ENCODE assay signal across 14 mouse cellular contexts in the genomic region with DNA sequence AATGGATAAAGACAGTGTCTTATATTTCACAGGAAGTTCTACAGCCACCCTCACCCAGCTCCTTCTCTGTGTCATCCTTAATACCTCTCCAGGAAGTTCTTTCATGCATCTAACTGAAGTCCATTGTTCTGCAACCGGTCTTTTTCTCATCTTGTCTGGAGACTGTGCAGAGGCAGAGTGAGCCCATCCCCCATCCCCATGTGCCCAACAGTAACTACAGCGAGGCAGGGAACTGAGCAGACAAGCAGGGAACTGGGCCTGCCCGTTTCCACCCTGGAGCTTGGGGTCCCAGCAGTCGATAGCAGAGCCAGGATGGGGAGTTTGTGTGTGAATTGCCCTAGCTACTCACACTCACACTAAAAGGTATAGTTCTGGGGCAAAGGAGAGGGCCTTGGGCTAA. TPM values are rescaled to one million over a fixed set of nuclear protein-coding genes. Genes with fewer than 3 reads are reported as not detected.
DNase-seq lines count a peak whose midpoint lies in the region; ATAC-seq and TF ChIP-seq lines count a peak whose summit lies in the region.
"Had no signal": no experiment of that assay in that cellular context is flagged by ENCODE, and none has a peak within 500 bp of the region (broad histone marks: within the 10 kb centered on the region; RNA-seq: fewer than 3 reads in every experiment).

No protein-coding gene starts in this region.

- H3K4me2 ChIP-seq in heart, embryonic 11.5 days: no peak overlapping the region
- H3K4me2 ChIP-seq in lung, embryonic 14.5 days: no peak overlapping the region

- WGBS in heart, embryonic 11.5 days (ENCODE audit: insufficient replicate concordance): 32% methylated on average over 4 of the region's 4 CpGs
- 36% methylated on average over 4 of the region's 4 CpGs for WGBS in lung, embryonic 14.5 days
- WGBS in embryonic facial prominence, embryonic 10.5 days: 18% methylated on average over 4 of the region's 4 CpGs

- TF ChIP-seq CTCF in lung, embryonic 14.5 days (IDR thresholded peaks at IDR 0.05; ENCODE audit: low read depth): no peak

- no peaks in the 10 kb centered on the region for H3K9me3 ChIP-seq in heart, embryonic 11.5 days (replicated peaks; ENCODE audit: control insufficient read depth, low read length)
- no peaks in the 10 kb centered on the region for H3K9me3 ChIP-seq in lung, embryonic 14.5 days (ENCODE audit: low read depth, low read length)
- H3K9me3 ChIP-seq in embryonic facial prominence, embryonic 10.5 days: no peaks in the 10 kb centered on the region

- H3K4me1 ChIP-seq in heart, embryonic 11.5 days (ENCODE audit: control insufficient read depth, insufficient read depth, low read length): peaks cover 52% of the 10 kb centered on the region
- H3K4me1 ChIP-seq in lung, embryonic 14.5 days (ENCODE audit: insufficient read depth): 0 out of 2 replicates have a peak, but pooled peaks cover 3% of the 10 kb centered on the region
- peaks cover 84% of the 10 kb centered on the region for H3K4me1 ChIP-seq in embryonic facial prominence, embryonic 10.5 days

- no peak for ATAC-seq in heart, embryonic 11.5 days (replicated peaks; ENCODE audit: insufficient number of reproducible peaks, low FRiP score, low TSS enrichment)
- ATAC-seq in lung, embryonic 14.5 days (ENCODE audit: insufficient read depth): no peak

- DNase-seq in heart, postnatal 4 days: no peak
- DNase-seq in lung, embryonic 14.5 days: peak; percentile 38
- DNase-seq in lung, postnatal 4 days: no peak
- peak; percentile 53 for DNase-seq in brain, adult 2 months (ENCODE audit: low read depth, low spot score)
- peak; percentile 50 for DNase-seq in embryonic facial prominence, embryonic 10.5 days (ENCODE audit: low spot score)
- DNase-seq in ovary, adult 18-20 months (ENCODE audit: low spot score): no peak
- DNase-seq: adrenal gland, postnatal 10 days; cerebellum, postnatal 36 days; right cerebral cortex, adult 18-20 months had no signal

- H3K27me3 ChIP-seq in heart, embryonic 11.5 days (ENCODE audit: control insufficient read depth, insufficient read depth, low read length): no peaks in the 10 kb centered on the region
- no peaks in the 10 kb centered on the region for H3K27me3 ChIP-seq in lung, embryonic 14.5 days (ENCODE audit: insufficient read depth, low read length)
- no peaks in the 10 kb centered on the region for H3K27me3 ChIP-seq in embryonic facial prominence, embryonic 10.5 days (replicated peaks; ENCODE audit: low read depth, poor library complexity, severe bottlenecking)

- H3K9ac ChIP-seq in heart, embryonic 11.5 days (ENCODE audit: low read depth, low read length): no peak overlapping the region
- no peak overlapping the region for H3K9ac ChIP-seq in lung, embryonic 14.5 days

- H3K27ac ChIP-seq in heart, embryonic 11.5 days (ENCODE audit: low read depth, low read length): peak overlapping the region; percentile 7; the same call in 1 of the 2 replicates
- no peak overlapping the region for H3K27ac ChIP-seq in lung, embryonic 14.5 days (ENCODE audit: low read depth)
- peak overlapping the region; percentile 73 for H3K27ac ChIP-seq in embryonic facial prominence, embryonic 10.5 days (replicated peaks)
- H3K27ac ChIP-seq: layer of hippocampus, adult 2 months; left cerebral cortex, adult 2 months had no signal

- peaks cover 5% of the 10 kb centered on the region; the same call in 1 of the 2 replicates for H3K36me3 ChIP-seq in heart, embryonic 11.5 days (ENCODE audit: control insufficient read depth, insufficient read depth, low read length)
- H3K36me3 ChIP-seq in lung, embryonic 14.5 days (ENCODE audit: insufficient read depth): peaks cover 8% of the 10 kb centered on the region; the same call in 1 of the 2 replicates
- peaks cover 47% of the 10 kb centered on the region for H3K36me3 ChIP-seq in embryonic facial prominence, embryonic 10.5 days (replicated peaks)

- H3K4me3 ChIP-seq in heart, embryonic 11.5 days (ENCODE audit: low read depth, low read length): no peak overlapping the region
- H3K4me3 ChIP-seq in lung, embryonic 14.5 days (ENCODE audit: low read depth, low read length): no peak overlapping the region
- H3K4me3 ChIP-seq in embryonic facial prominence, embryonic 10.5 days: no peak overlapping the region
- H3K4me3 ChIP-seq: erythroblast, embryonic 14.5 days; layer of hippocampus, adult 2 months; left cerebral cortex, adult 2 months had no signal

RNA-seq across cellular contexts. Expression of a gene that starts 9.3 kb away (rescaled TPM):
- polyA plus RNA-seq in heart, embryonic 11.5 days (2014; fragmentation: Nextera tagmentation; extraction: Ambion mirVana): 20.0 and 20.8 TPM in 2 replicates
- total RNA-seq in heart, postnatal 4 days (2021): 10 to 100 TPM; 40.7 to 42.6 TPM
- polyA plus RNA-seq in lung, embryonic 14.5 days (2014; fragmentation: Nextera tagmentation; extraction: Ambion mirVana): 20.2 and 21.8 TPM in 2 replicates
- polyA plus RNA-seq in embryonic facial prominence, embryonic 10.5 days (2016; fragmentation: Nextera tagmentation; extraction: Ambion mirVana): 21.4 TPM in 2 replicates
- total RNA-seq: granulocyte monocyte progenitor cell, adult 5-6 weeks had no signal

RNA-seq across cellular contexts. Expression of a gene that starts 37.5 kb away (rescaled TPM):
- polyA plus RNA-seq in heart, embryonic 11.5 days (2014; fragmentation: Nextera tagmentation; extraction: Ambion mirVana): 442 and 580 TPM in 2 replicates
- 100 to 1,000 TPM; 557 to 601 TPM for total RNA-seq in heart, postnatal 4 days (2021)
- 663 and 691 TPM in 2 replicates for polyA plus RNA-seq in lung, embryonic 14.5 days (2014; fragmentation: Nextera tagmentation; extraction: Ambion mirVana)
- 1,061 and 1,072 TPM in 2 replicates for polyA plus RNA-seq in embryonic facial prominence, embryonic 10.5 days (2016; fragmentation: Nextera tagmentation; extraction: Ambion mirVana)

Comparison
In these comparisons a context has a peak if more than half of its experiments do, and no peak if none do; other contexts are left out.
1. DNase-seq: peak in lung, embryonic 14.5 days (single experiment), brain, adult 2 months (single experiment) and embryonic facial prominence, embryonic 10.5 days (single experiment); none in heart, postnatal 4 days (single experiment), lung, postnatal 4 days (0 of 2) and ovary, adult 18-20 months (single experiment).